Mouse (Mus musculus) bone marrow macrophage, adult 2 months (primary cell): ENCODE results near the gene Klhl31. TPM values are rescaled to one million over a fixed set of nuclear protein-coding genes. Genes with fewer than 3 reads are reported as not detected.

Experiments used
- H3K27ac ChIP-seq: 2 replicates; pipeline ENCODE4 v1.5.1; 2012; ENCODE audit warnings: low read depth, low read length; ENCODE audit not compliant: insufficient read depth
- H3K4me1 ChIP-seq: 2 replicates; pipeline ENCODE4 v1.6.1; 2012; ENCODE audit warnings: low read length; ENCODE audit not compliant: control insufficient read depth, insufficient read depth
- H3K4me3 ChIP-seq: 2 replicates; pipeline ENCODE4 v1.5.1; 2012; ENCODE audit warnings: mild to moderate bottlenecking, low read length, moderate library complexity; ENCODE audit not compliant: insufficient read depth
- CTCF ChIP-seq: IDR thresholded peaks from 2 replicates; pipeline ENCODE4 v1.5.1; 2012; ENCODE audit warnings: low read depth, mild to moderate bottlenecking, low read length, moderate library complexity
- POLR2A ChIP-seq: IDR thresholded peaks from 2 replicates; pipeline ENCODE4 v1.6.1; 2012; ENCODE audit warnings: mild to moderate bottlenecking, low read depth, low read length, borderline replicate concordance
- polyA plus RNA-seq: library from polyadenylated mRNA; stranded (reverse); fragments of >200 nt; gene quantifications from 2 replicates; pipeline ENCODE4 v1.2.4, GENCODE M21; 2012; ENCODE audit not compliant: missing spikeins, insufficient read depth, insufficient read length

Gene Klhl31
- polyA plus RNA-seq, 1 experiment: not detected

DNA sequence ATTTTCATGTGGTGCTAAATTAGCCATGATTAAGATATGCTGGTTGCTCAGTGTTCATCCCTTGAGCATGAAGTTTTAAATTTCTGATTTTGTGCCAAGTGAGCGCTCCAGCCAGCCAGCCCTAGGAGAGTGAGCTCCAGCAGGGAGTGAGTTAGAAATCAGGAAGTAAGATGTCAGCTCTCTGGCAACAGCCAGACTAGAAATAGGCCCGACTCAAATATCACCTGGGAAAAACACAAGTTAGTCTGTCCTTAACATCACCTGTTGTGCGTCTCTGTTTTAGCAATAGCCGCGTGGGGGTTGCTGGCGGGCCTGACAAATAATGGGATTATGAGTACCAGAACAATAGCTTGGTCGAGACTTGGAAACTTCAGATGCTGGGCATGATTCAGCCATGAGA, 56.4 kb downstream of the Klhl31 start:
- no peak overlapping the region for H3K4me3 ChIP-seq
- TF ChIP-seq CTCF (no peak), POLR2A (no peak)
- no peak overlapping the region for H3K27ac ChIP-seq
- H3K4me1 ChIP-seq: peaks cover 6% of the 10 kb centered on the region

DNA sequence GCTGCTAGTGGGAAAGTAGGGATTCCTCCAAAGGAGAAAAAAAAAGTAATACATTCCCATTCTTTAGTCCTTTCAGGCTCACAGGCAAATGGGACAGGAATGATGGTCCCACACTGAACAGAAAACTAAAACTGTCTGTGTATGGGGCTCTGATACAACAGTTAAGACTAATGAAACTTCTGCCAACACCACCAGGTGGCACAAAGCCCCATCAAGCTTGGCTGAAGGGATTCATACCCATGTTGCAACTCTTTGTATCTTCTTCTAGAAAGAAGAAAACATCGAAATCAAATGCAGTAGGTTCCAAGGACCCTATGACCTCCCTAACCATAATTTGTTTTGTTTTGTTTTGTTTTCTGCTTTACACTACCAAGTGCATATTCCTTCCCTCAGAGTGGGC, 57.1 kb downstream of the Klhl31 start:
- Histone ChIP-seq H3K27ac (no peak overlapping the region), H3K4me1 (peaks cover 6% of the 10 kb centered on the region), H3K4me3 (no peak overlapping the region)
- TF ChIP-seq CTCF: no peak
- no peak for TF ChIP-seq POLR2A

DNA sequence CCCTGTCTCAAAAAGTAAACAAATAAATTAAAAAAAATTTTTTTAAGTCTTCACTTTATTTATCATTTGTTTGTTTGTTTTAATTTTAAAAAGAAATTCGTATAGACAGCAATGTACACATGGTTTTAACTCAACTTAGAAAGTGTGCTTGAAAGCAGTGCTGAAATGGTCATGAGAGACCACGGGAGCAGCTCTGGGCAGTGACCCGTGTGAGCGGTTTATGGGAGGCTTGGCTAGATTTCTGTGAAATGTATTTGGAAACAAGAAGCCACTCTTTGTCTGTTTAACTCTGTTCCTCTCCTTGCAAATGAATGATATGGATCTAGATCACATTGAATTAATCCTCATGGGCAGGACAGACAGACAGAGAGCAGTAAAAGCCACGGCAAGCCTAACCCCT, 59.3 kb downstream of the Klhl31 start:
- no peak overlapping the region for H3K4me3 ChIP-seq
- H3K27ac ChIP-seq: no peak overlapping the region
- TF ChIP-seq CTCF: no peak
- TF ChIP-seq POLR2A: no peak
- peaks cover 3% of the 10 kb centered on the region; the same call in 1 of the 2 replicates for H3K4me1 ChIP-seq

DNA sequence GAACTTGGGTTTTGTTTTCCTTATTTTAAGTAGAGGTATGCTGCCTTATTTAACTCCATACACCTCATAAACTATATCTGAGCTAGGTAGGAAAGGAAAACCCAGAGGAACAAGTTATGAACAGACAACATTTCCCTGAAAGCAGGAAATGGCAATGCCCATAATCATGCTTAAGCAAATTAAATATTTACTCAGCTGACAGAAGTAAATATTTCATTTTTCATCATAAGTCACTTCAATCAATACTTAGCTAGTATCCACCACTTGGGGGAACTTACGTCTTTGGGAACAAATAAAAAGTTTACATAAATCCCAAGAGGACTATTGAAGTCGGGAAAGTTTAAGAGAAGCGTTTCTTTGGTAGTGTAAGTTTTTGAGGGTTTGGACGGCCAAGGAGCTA, 67.2 kb downstream of the Klhl31 start:
- no peak overlapping the region for H3K4me3 ChIP-seq
- peaks cover 6% of the 10 kb centered on the region for H3K4me1 ChIP-seq
- H3K27ac ChIP-seq: no peak overlapping the region
- TF ChIP-seq POLR2A: no peak
- no peak for TF ChIP-seq CTCF

DNA sequence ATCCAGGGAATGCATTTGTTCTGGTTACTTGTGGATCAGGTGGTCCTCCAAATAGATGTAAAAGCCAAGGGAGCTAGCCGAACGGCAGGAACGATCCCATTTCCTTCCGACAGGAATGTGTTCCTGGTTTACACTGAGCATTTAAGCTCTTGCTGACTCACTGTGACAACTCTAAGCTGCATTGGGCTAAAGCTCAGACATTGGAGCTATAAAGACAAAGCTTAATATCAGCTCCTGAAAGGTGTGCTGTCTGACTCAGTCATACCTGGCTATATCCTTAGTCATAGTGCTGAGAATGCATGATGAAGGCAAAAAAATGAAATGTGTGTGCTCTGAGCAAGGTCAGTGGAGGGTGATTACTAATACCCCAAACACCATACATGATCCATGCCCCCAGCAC, 67.8 kb downstream of the Klhl31 start:
- Histone ChIP-seq H3K27ac (no peak overlapping the region), H3K4me1 (peaks cover 8% of the 10 kb centered on the region), H3K4me3 (no peak overlapping the region)
- TF ChIP-seq POLR2A (no peak), CTCF (no peak)

DNA sequence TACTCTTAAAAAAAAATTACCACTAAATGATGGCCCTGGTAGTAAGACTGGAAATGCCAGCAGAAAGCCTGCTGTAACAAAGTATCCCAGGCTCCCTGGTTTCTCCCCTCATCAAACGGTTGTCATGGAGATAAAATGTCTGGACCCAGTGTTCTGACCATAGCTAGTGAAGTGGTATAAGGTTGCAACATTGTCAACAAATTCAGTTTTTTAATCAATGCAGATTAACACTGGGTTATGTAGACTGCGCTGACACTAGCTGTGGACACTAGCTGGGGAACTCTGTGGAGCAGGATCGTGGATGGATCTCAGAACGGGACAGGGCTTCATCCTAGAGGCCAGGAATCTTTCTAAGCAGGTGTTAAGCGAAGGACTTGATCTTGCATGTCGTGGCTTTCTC, 70.2 kb downstream of the Klhl31 start:
- peaks cover 10% of the 10 kb centered on the region for H3K4me1 ChIP-seq

DNA sequence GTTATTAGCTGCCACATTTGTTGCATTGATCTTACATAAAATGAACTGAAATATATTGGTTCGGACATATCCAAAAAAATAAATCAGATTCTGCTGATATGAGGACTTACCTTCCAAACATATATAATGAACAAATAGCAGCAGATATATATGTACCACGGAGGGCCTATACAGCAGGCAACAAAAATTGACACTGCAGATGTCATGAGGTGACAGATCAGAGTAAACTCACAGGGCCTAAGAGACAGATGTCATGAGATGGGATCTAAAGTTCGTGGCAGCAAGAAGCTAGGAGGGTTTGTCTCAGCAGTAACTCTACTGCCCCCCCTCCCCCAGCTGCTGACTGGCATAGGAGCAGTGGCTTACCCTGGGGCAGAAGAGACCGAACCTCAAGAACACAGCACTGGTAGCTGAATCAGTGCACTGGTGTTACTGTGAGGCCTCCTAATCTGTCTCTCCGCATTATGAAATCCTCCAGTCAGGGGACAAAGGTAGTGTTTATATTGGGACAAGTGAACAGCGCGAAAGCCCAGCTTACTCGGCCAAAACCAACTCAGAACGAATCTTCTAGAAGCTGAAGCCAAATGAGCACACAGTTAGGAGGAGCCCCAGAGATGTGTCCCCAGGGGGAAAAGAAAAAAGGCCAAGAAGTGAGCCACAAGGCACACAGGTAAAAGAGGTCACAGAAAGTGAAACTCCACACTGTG, 71.3 kb downstream of the Klhl31 start:
- Histone ChIP-seq H3K27ac (no peak overlapping the region), H3K4me1 (peaks cover 10% of the 10 kb centered on the region), H3K4me3 (no peak overlapping the region)
- TF ChIP-seq CTCF (no peak), POLR2A (no peak)

More for the DNA sequence above, 70.2 kb downstream of the Klhl31 start:
- TF ChIP-seq CTCF (no peak), POLR2A (no peak)
- Histone ChIP-seq H3K27ac (no peak overlapping the region), H3K4me3 (no peak overlapping the region)

DNA sequence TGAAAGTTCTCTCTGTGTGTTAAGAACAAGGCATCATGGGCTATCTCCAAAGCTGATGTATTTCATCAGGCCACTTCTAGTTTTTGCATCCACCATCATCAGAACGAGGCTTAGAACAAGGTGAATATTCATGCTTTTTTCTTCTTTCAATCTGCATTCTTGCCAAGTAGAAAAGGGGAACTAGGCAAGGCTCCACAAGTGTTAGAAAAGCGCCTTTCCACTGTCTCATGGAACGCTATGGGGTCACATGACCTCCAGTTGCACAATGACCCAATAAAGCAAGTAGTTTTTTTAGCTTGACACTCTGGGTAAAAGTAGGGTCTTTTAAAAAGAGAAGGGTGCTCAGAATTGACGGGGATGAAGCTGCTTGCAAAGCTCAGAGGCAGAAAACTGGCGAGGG, 72.7 kb downstream of the Klhl31 start:
- Histone ChIP-seq H3K27ac (peak overlapping the region; percentile 19), H3K4me3 (peak overlapping the region; percentile 20; the same call in 1 of the 2 replicates), H3K4me1 (peaks cover 10% of the 10 kb centered on the region)
- TF ChIP-seq CTCF (no peak), POLR2A (no peak)

Other genes with a start within 250 kb of the Klhl31 start
- 1.2 and 1.6 TPM in 2 replicates for gene Lrrc1, start 91.6 kb upstream of the Klhl31 start, polyA plus RNA-seq
- gene Gclc, start 118.0 kb downstream of the Klhl31 start, polyA plus RNA-seq: 27.8 and 28.3 TPM in 2 replicates